Mouse (Mus musculus) layer of hippocampus, adult 18-20 months (tissue): Measurements from ENCODE around the gene Lgmn. TPM values are rescaled to one million over a fixed set of nuclear protein-coding genes. Genes with fewer than 3 reads are reported as not detected.

Source experiments
- DNase-seq, 2 experiments: peaks; one replicate each; pipeline ENCODE4 v3.0.0; 2022; ENCODE audit warnings: low spot score in 2 of 2
- total RNA-seq, 2 experiments: library from RNA; stranded (reverse); gene quantifications; 2 replicates each; pipeline ENCODE4 v1.2.3; 2021

Gene Lgmn
- total RNA-seq, 2 experiments from 2014 or later = 83.6 to 85.4 TPM

- no peak for DNase-seq
Measured at GRCm38 (mm10) chr12:102434107-102434506, 5.5 kb downstream of the Lgmn start.

GRCm38 (mm10) chr12:102432238-102432637, 7.4 kb downstream of the Lgmn start:
- no peak for DNase-seq

- DNase-seq = no peak
Measured at GRCm38 (mm10) chr12:102430228-102430627, 9.4 kb downstream of the Lgmn start.

- no peak for DNase-seq
Measured at GRCm38 (mm10) chr12:102429656-102430055, 10.0 kb downstream of the Lgmn start.

GRCm38 (mm10) chr12:102426285-102426684, 13.3 kb downstream of the Lgmn start:
- no peak for DNase-seq

DNA sequence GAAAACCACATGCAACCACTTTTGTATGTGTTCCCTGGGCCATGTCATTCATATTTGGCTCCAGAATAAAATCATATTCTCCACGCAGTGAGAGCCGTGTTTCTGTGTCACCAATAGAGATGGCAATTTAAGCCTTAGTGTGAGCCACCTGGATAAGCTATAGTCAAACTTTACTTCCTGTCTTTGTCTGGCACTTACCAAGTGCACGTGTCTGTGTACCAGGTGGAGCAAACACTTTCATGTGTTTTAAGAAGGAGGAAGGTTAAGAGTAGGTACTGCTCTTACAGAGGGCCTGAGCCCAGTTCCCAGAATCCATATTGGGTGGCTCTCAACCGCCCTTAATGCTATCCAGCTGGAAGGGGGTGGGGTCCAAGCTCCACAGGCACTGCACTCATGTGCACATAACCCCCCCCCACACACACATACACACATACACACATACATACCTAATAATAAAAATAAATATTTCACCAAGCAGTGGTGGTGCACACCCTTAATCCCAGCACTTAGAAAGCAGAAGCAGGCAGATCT, 14.5 kb downstream of the Lgmn start:
- DNase-seq = no peak

DNA sequence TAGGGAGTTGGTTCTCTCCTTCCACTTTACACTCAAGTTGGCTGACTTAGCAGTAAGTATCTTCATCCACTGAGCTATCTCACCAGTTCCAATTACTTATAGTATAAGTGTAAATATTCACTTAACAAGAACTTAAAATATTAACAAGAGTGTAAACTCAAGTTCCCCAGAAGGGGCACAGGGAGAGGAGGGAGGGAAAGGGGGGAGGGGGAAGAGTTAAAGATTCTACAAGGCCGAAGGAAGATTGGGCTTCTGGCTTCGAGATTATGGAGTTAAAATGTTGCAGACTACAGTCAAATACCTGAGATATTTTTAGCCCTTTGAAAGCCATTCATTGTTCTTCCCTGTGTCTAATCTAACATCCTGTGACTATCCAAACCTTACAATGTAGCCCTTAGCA, 15.2 kb downstream of the Lgmn start:
- no peak for DNase-seq

GRCm38 (mm10) chr12:102423625-102424024, 16.0 kb downstream of the Lgmn start:
- DNase-seq = no peak

DNA sequence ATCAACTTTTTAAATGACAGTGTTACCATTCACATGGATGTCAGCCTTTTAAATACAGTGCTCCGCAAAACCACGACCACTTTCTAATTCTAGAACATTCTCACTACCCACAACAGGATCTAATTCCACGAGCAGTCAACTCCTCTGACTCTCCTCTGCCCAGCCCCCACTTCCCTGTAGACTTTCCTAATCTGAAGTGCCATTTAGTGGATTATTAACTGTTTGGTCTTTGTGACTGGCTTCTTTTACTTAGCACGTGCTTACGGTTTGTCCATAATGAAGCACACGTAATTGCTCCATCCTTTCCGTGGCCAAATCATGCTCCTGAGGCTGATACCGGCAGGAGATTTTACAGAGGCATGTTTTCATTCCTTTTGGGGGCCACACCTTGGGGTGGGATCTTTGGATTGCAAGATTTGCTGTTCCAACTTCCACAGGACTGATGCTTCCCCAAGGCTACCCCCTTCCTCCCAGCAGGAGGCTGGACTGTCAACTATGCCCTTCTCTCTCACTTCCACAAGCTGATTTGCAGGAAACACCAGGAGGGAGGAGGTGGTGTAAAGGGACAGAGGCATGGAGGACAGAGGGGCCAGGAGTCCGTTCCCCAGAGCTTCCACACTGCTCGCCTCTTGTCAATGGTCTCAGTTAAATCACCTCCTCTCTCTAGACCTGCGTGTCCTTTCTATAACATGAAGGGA, 16.8 kb downstream of the Lgmn start:
- no peak for DNase-seq

- peak in 1 of 2 experiments; percentile 49 for DNase-seq
Measured at GRCm38 (mm10) chr12:102422065-102422464, 17.5 kb downstream of the Lgmn start.

DNA sequence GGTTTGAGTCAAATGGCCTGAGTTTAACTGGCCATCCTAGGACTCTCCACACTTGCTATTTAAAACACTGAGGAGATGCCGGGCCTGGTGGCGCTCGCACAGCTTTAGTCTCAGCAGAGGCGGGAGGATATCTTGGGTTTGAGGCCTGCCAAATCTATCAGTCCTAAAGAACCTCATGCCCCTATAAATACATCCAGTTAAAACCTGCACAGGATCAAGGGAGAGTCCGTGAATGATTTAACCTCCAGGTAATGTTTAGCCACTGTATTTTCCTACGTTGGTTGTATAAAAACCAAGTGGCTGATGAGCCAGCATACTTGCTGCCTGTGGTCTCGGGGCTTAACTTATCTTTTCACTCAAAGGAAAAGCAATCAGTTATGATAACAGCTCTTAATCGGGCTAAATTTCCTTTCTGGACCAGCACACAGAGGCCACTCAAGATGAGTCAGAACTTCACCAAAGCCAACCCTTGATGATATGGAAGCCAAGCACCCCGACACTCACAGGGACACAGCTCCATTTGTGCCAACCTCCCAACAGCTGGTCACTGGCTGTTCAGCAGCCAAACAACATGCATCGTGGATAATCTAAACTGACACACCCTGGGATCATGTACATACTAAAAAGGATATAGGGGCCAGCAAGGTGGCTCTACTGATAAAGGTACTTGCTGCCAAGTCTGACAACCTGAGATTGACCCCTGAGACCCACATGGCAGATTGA, 19.3 kb downstream of the Lgmn start:
- no peak for DNase-seq

GRCm38 (mm10) chr12:102419544-102419943, 20.1 kb downstream of the Lgmn start:
- DNase-seq = no peak

DNA sequence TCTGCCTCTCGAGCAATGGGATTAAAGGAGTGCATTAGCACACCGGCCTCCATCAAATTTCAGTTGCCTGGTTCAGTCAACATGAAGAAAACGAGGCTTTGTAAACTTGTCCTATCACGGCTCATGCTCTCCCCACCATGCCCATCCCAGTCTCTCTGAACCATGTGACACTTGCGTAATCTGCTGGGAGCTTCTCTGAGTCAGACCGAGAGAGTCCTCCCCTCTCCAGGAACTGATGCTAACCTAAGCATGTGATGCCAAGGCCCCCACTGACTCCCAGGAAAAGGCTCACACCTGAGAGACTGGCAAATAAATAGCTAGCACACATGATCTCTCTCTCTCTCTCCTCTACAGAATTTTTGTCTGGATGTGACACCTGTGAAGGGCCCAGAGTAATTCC, 21.9 kb downstream of the Lgmn start:
- no peak for DNase-seq

GRCm38 (mm10) chr12:102416955-102417510, 22.6 kb downstream of the Lgmn start:
- no peak for DNase-seq

DNA sequence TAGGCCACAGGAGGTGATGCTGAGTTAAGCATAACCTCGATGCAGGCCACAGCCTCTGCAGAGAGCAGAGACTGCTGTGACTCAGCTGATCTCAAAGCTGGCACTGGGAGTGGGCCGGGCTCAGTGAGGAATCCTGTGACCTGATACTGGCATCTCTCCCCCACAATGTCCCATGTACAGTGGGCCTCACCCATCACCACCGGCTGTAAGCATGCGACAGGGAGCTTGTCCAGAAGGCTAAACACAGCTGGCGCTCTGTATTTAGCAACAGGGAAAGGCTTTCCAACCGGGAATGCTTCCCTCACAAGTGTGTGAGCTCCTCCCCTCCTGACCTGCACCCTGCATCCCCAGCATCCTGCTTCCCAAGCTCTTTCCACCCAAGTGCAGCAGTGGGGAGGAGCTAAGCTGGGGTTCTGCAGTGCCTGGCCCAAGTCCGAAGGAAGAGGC, 23.2 kb downstream of the Lgmn start:
- DNase-seq = no peak

DNA sequence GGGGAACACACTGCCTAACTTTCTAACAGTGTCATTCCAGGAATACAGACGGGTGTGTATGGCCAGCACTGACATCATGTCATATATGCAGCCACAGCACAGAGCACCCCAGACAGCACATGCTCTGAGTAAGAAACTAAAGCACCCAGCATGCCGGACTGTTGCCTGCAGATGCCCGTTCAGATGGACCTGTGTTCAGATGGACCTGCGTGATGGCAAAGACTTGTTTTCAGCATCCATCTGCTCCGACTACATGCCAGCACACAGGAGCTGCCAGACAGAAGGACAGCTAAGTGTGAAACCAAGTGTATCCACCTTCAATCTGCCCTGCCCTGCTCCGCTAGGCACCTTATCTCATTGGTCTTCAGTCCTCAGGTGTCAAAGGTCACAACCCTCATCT, 24.9 kb downstream of the Lgmn start:
- no peak for DNase-seq

GRCm38 (mm10) chr12:102413171-102413570, 26.4 kb downstream of the Lgmn start:
- no peak for DNase-seq

DNA sequence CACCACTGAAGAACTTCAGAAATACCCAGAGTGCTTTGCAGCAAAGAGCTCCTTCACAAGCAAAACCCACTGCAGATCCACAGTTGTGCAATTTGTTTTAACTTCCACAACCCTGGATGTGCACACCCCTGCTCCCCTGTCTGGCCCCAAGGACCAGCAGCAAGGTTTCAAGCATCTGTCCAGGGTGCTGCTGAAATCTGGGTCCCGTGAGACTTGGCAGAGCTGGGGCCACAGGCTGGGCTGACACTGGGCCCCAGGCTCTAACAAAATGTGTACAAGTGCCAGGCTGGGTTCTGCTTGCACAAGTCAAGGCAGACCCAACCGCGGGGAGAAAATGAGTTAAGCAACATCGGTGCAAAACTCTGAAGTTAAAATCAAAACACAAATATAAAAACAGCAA, 41.0 kb downstream of the Lgmn start:
- no peak for DNase-seq

- DNase-seq = no peak
Measured at GRCm38 (mm10) chr12:102395998-102396991, 43.3 kb downstream of the Lgmn start.

DNA sequence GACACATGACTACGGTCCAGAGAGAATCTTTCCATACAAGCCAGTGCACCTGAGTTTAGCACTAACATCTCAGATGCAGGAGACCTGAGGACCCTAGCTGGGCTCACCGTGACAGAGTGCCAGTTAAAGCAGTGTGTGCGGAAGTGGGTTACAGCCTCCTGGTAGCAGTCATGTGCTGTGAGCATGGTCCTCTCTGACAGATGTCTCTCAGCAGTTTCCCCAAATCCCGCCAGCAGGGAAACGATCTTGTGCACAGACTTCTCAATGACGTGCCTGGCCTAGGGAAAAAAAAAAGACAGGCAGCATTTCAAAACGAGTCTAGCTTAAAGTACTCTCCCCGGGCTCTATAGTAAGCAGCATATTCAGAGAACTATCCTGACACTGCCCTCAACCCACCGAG, 44.1 kb downstream of the Lgmn start:
- no peak for DNase-seq

- no peak for DNase-seq
Measured at GRCm38 (mm10) chr12:102394496-102394895, 45.1 kb downstream of the Lgmn start.
